Mouse (Mus musculus) retina, embryonic 14.5 days (tissue): Measurements from ENCODE around the gene Prdm13.

Experiments used
- DNase-seq: peaks from one replicate; pipeline ENCODE4 v3.0.0-alpha.2; 2015; ENCODE audit warnings: low spot score

Prdm13 gene

DNA sequence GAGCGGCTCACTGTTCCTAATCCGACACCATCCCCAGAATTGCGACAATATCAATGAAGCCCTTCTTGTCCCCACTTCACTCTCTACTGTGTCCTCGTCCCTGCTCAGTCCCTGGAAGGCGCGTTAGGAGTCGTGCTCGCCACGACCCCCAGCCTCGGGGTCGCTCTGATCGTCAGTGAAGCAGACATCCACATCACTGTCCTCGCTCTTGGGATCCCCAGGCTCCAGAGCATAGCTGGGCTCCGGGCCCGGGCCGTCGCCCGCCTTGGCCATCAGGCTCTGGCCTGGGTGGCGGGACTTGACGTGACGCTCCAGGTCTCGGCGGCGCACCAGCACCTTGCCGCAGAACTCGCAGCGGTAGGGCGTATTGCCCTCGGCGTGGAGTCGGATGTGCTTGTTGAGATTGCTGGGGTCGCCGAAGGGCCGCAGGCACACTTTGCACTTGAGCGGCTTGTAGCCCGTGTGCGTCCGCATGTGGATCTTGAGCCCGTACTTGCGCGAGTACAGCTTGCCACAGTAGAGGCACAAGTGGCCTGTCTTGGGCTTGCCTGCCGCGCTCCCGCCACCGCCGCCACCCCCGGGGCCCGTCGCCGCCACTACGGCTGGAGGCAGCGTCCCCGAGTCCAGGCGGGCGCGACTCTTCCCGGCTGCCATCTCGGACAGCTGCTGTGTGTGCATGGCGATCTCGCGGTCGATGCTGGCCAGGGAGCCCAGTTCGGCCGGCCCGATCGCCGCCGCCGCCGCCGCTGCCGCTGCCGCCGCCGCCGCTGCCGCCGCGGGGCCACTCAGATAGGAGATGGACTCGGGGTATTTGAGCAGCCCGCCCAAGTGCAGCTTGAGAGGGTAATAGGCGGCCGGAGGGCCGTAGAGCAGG, 7.4 kb downstream of the Prdm13 start:
- DNase-seq = peak; percentile 47

- DNase-seq = peak; percentile 23
Observed at GRCm38 (mm10) chr4:21674691-21675090, 11.1 kb downstream of the Prdm13 start.

DNA sequence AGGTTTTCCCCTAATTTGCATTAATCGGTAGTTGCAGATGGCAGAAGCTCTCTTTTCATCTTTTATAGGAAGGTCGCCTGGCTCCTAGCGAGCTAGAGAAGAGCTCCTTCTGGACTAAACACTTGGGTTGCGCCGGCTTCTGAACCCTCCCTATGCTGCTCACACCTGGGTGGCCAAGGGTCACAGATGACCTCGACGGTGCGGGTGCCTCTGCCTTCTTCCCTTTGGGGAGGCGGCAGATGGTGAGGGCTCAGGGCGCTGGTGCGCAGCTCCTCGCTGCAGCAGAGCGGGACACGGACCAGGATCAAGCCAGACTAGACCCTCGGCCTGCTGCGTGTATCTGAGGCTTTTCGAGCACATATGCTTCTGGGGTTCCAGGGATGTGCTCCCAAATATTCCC, 11.7 kb downstream of the Prdm13 start:
- DNase-seq = peak; percentile 22

- peak; percentile 42 for DNase-seq
Observed at GRCm38 (mm10) chr4:21665961-21666360, 19.8 kb downstream of the Prdm13 start.

GRCm38 (mm10) chr4:21658184-21658583, 27.6 kb downstream of the Prdm13 start:
- no peak for DNase-seq

DNA sequence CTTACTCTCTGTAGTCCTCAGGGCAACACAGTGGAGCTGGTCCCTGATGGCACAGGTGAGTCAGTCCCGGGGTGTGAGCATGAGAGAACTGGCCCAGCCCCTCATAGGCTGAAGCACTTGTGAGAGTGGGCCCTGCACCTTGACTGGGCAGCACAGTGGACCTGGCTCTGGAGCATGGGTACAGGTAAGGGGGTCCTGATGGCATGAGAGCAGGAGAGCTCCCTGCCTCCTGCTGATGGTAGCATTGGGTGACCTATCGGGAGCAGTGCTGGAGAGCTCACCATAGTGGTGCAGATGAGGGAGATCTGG, 56.5 kb downstream of the Prdm13 start:
- DNase-seq = no peak

GRCm38 (mm10) chr4:21628367-21629274, 57.1 kb downstream of the Prdm13 start:
- peak; percentile 14 for DNase-seq
